Mouse (Mus musculus) layer of hippocampus, postnatal 36 days (tissue): ENCODE results near the gene Ptger4. TPM values are rescaled to one million over a fixed set of nuclear protein-coding genes. Genes with fewer than 3 reads are reported as not detected.

ENCODE experiments used
- DNase-seq, 2 experiments: peaks; one replicate each; pipeline ENCODE4 v3.0.0; 2022
- total RNA-seq, 2 experiments: library from RNA; stranded (reverse); gene quantifications; 2 replicates each; pipeline ENCODE4 v1.2.3; 2021

Ptger4 gene
- total RNA-seq: under 1 TPM; 0.96 to 1.00 TPM

DNA sequence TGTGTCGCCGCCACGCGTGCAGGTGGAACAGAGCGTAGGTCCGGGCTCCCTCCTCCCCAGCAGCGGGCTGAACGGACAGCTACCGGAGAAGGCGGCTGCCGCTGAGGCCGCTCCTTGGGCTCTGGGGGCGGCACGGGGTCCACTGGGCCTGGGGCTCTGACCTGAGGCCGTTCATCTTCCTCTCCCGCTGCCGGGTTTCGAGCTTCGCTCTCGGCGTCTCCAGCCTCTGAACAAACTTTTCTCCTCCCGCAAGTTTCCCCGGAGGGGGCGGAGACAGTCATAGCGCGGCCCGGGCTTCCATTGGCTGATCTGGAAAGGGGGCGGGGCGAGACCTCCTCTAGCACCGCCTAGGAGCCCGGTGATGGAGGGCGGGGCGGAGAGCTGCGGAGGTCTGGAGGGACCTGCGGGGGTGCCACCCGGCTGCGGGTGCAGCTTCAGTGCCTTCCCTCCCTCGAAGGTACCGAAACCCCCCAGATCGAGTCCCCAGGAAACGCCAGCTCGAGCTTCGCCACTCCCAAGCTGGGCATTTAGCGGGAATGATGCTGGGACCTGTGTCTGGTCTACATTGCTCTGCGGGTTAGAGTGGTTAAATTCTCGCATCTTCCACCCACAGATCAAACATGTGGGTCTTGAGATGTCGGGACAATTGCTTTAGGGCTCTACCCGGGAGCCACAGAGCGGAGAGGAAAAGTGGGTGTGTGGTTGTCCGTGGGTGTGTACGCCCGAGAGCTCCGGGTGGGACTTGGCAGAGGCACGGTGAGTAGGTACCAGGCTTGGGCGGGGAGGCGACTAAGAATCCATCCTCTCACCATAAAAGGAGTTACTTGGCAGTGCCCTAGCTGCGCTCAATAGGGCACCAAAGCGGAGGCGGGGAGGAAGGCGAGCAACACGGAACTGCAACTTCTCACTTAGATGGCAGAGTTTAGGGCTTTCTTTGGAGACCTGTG, at the start of gene Ptger4:
Gene Ptger4, minus strand, starts transcription at position 229 of the 947 bp plus-strand sequence.
- DNase-seq: peak; percentile 75 to 78

DNA sequence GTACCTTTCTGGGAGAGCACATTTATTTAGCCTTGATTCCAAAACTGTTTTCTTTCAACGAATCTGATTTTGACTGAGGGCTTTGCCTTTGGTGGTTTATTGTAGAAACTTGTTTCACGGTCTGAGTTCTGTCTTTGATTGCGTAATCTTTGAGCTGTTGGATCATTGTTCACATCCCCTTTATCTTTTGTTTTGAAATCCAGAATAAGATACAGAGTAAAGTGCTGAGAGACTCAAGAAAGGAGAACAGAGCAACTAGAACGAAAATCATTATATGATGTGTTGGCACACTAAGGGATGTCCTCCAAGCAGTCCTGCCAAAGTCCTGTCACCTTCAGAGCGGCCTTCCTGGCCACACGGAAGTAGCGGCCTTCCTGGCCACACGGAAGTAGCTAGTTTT, 44.4 kb upstream of the Ptger4 start:
- no peak for DNase-seq

DNA sequence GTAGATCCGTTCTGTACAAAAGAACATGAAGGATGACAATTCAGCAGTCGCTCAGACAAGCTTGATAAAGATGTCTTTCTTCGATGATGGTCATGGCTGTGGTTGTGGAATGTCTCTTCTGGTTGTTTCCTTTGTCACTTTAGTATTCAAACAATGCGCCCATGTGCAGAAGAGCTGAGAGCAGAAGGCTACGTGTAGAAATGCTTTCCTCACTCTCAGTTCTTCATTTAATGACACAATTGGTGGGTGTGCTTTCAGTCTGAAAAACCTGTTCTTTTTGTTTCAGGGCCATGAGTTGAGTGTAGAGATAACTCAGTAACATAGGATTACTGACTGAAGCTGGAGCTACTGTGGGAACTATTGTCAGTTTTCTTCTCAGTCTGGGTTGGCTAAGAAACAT, 43.1 kb upstream of the Ptger4 start:
- no peak for DNase-seq

DNA sequence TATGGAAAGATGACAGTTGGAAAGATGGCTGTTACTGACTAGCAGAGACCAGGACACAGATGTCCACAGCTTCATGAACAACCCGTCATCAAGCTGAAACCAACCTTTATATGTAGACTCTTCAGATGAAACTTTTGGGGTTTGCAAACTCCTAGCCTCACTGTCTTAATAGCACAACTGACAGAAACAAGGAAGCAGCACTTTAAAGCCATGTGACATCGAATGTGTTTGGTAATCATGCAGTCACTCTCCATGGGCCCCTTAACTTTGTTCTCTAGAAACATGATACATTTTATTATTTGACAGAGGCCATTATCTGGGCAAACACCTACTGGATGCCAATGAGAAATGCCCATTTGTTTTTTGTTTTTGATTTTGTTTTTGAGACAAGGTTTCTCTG, 37.3 kb upstream of the Ptger4 start:
- no peak for DNase-seq

DNA sequence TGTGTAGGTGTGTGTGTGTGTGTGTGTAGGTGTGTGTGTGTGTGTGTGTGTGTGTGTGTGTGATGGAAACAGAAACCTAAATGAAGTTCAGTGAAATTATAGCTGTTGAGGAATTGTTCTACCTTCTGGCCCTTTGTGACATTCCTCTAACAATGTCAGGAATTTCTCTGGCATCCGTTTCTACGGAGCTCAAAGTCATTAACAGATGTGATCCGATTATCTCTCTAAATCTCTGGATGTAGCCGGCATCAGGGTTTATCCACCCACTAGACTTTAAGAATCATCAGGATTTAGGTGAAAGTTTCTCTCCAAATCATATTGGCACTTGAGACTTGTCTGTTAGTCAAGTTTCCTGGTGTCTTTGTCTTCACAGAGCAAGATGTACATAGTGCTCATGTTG, 35.8 kb upstream of the Ptger4 start:
- DNase-seq: no peak

DNA sequence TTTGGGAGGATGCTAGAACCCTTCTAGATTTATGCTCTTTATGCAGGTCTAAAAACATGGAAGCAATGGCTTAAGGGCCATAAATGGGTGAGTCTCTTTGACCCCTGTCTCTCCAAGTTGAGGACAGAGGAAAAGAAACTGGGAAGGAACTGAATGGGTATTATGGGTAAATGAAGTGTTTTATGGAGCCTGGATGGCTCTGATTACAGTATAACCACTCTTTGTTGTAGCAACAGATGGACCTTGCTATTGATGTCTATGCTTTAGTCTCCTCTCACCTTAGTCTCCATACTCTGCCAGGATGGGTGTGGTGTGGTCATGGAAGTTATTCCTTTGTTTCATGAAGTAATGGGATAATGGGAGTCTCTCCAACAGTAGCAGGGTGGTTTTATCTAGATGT, 34.5 kb upstream of the Ptger4 start:
- DNase-seq: no peak

DNA sequence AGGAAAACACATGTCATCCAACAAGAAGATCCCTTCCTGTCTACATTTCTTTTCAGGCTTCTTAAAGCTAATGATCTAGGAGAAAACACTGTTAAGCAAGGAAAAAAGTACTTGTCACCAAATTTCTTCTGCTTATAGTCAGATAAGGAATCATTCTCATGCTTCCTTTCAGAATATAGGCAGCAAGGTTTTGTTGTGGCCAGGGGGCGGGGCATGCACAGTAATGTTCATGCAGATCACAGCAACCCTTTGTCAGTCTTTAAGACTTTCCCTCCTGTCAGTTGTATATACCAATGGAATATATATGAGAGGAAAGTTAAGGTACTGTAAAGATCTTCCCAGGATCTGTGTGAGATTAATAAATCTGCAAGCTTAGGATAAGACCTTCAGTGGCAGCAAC, 30.0 kb upstream of the Ptger4 start:
- DNase-seq: no peak

DNA sequence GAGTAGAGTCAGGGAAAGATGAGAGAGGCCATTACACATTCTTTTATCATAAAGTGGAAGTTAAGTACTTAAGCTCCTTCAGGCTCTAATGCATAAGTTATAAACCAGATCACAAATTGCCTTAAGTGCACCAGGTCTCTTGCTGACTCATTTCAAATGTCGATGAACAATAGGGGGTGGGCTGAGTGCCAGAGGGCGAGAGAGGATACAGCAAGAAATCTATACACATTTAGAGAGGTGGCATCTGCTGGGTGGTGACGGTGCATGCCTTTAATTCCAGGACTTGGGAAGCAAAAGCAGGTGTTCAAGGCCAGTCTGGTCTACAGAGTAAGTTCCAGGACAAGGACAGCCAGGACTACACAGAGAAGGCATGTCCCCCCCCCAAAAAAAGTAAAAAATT, 22.1 kb upstream of the Ptger4 start:
- DNase-seq: no peak

DNA sequence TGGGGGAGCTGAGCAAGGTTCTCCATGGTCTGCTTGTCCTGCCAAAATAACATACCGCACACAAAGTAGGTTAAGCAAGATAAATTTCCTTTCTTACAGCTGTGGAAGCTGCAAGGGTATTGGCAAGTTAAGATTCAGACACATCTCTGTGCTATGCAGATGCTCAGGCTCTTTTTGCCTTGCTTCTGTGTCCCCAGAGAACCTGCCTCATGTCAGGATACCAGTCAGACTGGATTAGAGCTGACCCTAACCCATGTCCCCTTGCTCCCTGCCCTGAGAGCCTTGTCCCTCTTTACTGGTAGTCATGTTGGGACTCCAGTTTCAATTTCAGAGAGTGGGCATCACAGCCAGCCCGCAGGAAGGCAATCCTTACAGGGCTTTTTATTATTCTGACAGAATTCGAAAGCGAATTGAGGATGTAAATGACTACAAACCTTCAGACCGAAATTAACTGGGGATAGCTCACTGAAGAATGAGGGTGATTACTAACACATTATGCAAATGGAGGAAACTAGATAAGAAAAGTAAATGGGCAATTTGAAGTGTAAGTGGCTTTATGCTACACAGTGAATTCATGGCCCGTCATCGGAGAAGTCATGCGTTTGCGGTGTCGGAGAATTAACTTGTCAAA, 19.0 kb upstream of the Ptger4 start:
- no peak for DNase-seq

DNA sequence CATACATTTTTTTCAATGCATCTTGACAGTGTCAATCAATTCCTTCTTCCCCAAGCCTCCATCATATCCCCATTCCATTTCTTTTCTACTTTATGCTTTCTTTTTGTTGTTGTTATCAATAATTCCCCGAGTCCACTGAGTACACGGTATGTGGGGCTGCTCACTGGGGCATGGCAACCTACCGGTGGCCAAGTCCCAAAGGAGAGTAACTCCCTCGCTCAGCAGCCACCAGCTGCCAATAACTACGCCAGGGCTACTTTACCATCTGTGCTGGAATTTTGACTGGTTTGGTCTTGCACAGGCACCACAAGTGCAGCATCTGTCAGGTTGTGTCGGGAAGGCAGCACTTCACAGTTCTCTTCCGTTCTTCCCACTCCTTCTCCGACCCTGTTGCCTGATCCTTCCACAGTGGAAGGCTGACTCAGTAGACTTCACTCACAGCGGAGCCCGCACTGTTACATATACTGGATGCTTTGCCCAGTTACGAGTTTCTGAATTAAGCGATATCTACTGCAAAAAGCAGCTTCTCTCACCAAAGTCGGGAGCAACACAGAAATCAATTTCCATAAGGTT, 18.2 kb upstream of the Ptger4 start:
- DNase-seq: no peak

DNA sequence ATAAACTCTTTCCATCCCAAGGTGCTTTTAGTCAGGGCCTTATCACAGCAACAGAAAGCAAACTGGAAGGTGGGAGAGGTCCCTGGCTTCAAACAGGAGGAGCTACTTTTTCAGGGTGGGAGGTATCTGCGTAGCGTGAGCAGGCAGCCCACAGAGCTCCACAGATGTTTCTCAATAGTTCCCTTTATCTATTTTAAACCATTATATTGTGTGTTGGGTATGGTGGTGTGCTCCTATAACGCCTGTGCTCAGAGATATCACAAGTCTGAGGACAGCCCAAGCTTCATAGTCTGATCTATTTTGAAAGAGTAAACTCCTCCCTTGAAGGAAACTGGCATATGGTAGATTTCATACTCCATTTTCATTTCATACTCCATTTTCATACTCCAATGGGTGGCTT, 17.0 kb upstream of the Ptger4 start:
- no peak for DNase-seq

DNA sequence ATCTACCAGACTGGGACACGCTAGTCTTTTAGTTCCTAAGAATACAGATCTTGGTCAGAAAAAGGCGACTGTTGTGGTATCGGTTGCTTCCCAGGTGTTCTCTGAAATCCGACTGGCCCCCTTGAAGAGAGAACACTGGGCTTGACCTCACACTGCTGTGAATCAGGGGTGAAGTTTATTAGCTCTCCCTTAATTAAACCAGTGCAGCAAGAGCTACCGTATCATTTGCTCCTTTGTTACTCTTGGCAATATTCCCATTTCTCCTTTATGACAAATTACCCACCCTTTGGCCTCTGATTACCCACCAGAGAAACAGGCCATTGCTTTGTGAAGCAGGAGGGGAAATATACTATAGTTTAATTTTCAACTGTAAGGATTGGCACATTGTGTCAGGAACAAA, 16.2 kb upstream of the Ptger4 start:
- no peak for DNase-seq

DNA sequence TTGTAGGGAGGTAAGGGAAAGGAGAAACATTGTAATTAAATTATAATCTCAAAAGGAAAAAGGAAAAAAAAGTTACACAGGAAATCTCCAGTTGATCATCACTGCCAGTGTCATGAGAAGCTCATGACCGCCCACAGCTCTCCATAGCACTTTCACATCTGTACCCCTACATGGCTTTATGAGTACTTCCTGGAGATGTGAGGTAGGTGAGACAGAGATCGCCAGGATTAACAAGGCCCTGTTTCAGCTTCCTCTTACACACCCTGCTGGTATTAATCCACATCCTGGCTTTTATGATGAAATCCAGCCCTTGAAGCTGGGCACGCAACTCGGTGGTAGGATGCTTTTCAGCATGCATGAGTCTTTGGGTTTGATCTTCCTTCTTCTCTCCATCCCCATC, 6.2 kb upstream of the Ptger4 start:
- DNase-seq: no peak

DNA sequence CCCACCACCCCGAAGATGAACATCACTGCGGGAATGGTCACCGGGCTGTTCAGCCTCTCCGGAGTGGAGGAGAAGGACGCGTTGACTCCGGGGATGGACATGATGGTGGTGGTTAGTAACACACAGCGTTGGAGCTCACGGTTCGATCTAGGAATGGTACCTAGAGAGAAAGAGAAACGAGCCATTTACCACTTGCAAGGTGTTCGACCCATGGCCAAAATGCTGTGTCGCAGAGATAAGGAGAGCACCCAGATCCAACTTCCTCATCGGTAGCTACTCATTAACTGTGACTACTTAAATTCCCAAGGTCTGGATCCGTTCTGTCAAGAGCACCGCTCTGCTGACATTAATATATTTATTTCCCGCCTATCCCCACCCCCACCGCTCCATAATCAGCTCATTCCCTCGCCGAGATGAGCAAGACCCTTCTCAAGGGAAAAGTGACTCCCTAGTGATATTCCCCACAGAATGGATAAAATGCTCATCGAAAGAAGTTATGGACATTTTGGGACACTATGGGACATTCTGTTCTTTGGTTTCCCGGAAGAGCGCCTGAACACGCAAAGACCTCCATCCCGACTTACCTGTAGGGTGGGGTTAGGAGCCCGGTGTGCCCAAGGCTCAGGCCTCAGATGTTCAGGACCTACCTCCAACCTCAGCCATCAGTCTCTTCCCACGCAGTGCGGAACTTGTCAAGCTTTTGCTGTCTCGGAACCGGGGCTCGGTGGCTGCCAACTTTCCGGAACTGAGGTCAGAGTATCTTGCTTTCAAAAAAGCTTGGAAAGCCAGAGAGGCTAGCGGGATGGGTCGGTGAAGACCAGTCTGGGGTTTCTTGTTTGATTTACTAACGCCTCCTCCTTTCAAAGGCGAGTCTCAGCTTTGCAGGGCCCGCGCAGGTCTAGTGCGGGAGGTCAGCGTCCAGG, 690 bp downstream of the Ptger4 start:
- DNase-seq: no peak

DNA sequence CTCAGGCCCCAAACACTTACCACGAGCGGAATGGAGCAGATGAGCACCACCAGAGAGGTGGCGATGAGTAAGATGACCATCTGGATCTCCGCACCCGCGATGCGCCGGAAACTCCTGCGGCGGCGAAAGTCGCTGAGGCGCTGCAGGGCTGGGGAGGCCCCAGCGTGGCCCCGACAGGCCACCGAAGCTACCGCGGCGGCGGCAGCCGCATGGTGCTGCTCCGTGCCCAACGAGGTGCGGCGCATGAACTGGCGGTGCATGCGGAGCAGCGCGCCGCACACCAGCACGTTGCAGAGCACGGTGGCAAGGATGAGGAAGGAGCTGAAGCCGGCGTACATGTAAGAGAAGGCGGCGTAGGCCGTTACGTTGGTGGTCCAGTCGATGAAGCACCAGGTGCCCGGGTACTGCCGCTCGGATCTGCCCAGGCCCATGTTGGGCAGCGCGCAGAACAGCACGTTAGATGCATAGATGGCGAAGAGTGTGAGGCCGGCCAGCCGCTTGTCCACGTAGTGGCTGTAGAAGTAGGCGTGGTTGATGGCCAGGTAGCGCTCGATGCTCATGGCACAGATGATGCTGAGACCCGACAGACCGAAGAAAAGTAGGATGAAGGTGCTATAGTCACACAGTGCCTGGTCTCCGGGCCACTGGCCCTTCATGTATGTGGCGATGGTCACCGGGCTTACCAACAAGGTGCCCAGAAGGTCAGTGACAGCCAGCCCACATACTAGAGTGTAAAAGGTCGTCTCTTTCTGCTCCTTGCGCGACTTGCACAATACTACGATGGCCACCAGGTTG, 1.5 kb downstream of the Ptger4 start:
- DNase-seq: no peak

DNA sequence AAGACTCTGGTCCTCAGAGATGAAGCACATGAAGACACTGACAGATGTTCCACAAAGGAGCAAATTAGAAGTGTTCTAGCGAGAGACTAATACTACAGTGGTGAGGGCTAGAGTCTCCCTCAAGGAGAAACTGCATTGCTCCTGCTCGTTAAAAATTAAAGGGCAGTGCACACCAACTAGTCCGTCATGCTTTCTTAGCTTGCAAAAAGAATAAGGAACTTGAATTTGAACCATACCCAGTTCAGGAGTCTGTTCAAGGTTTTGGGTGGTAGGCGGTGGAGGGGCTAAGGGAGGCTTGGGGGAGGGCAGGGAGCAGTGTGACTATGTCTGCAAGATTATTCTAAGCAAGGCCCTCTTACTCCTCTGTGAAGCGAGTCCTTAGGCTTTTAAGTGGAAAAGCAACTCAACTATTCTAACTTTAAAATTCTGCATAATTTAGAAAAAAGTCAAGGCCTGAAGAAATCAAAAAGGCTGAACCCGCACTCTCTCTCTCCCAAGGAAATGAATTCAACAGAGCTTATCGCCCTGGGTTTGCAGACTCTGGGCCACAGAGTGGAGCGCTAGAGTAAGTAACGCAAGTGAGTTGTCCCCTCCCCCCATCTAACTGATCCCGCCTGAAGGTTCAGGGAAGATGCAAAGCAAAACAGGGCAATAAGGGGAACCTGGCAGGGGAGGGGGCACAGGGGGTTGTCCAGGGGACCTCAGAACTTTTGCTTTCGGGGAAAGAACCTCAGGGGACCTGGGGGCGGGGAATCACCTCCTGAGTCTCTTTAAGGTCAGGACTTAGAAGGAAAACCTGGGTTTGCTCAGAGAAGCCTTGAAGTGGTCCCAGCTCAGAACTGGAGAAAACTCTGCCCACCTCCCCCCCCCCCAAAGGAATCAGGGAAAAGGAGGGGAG, 2.4 kb downstream of the Ptger4 start:
- no peak for DNase-seq

DNA sequence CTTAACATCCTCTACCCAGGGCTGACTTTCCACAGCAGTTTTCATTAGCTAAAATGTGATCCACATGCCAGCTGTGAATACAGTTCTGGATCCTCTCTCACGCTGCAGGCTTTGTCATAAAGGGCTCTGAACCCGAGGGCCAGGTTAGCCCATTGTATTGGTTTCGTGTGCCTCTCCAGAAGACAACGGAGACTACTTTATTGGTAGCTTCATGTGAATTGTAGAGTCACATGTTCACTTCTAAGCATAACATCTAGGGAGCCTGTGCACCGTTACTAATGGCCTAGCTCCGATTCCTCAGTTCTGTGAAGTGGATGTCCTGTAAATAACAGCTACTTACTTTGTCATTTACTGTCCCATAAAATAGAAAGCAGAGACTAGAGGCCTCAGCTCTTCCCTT, 3.6 kb downstream of the Ptger4 start:
- no peak for DNase-seq

DNA sequence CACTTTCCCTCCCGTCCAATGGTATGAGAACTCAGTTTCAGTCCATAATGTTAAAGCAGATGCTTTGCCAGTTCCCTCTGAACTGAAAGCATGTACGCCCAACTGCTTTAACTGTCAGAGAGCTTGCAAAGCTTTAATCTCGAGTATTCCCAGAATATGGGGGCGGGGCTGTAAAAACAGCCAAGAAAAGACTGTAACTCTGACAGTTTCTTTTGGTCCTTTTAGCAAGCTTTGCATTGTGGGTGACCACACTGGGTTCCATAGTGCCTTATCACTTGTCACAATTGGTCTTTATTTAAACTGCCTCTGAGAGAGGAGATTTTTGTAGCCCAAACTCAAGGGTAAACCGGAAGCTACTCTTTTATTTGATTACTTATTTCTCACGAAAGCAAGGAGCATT, 4.1 kb downstream of the Ptger4 start:
- DNase-seq: no peak

DNA sequence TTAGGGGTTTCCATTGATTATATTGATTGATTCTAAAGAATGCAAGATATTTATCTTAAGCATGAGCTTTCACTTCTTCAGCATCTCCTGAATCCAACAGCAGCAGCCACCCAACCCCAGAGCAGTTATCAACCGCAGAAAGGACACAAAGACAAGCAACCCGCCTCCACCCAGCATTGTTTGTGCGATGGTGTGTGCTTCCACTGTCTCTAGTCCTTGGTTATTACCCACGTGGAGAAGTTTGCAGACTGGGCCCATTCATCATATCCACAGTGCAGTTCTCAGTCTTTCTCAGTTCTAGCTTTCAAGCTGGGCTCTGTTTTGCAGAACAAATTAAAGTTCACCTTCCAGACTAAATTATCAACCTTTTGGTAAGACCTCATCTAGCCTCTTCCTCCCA, 4.6 kb downstream of the Ptger4 start:
- no peak for DNase-seq

DNA sequence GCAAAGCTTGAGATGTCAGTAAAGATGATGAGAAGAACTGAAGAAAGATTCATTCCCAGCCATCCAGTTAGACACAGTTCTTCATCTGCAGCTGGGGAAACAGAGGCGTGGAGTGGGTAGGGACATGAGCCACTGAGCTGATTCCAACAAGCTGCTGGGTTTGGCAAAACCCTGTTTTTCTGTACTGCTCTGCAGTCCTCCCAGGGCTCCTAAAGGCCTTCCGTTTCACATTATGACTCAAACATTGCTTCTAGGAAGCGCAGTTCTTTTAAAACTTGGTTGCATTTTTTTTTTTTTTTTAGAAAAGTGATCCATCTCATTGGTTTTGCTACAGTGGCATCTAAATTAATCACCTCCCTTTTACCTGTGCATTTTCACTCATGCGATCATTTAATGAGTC, 5.4 kb downstream of the Ptger4 start:
- DNase-seq: no peak

DNA sequence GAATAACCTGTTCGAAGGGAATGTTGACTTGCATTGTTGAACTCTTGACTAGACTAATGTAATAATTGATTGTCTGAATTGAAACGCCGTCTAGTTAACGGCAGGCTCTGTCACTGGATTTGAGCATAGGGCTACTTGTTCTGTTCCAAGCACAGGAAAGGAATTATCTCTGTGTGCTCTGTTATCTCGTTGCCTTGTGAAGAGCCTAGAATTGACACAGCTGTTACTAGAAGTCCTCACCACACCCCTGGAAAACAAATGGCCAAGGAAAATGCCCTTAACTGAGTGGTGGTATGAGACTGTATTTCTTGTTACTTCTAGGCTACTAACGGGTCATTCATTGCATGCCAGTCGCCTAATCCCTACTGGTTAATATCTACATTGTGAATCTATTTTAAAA, 5.9 kb downstream of the Ptger4 start:
- DNase-seq: no peak
